Mouse (Mus musculus): ENCODE measurements at regions not wholly inside any gene's neighbourhood (a gene's known extent, or its start where the extent isn't known, plus 50 kb on each side); places are given as distances from the start of the nearest gene placed in this dataset.
A peak's percentile ranks its signal among the peaks of the same experiment; 100 is the strongest.

- DNase-seq, result peak; percentile 75
These were observed 60.6 kb downstream of the Hmx1 start for GRCm38 (mm10) chr5:35449556-35449955.
